Mouse (Mus musculus) embryo, embryonic 10.5 days (tissue): ENCODE measurements around the gene 2610044O15Rik8.

Experiments used
- DNase-seq: peaks from one replicate; pipeline ENCODE4 v3.0.0-alpha.2; 2015; ENCODE audit warnings: low spot score

Gene 2610044O15Rik8

GRCm38 (mm10) chr8:129234027-129234733 lies at the start of gene 2610044O15Rik8:
TSS of gene 2610044O15Rik8 (minus strand) at chr8:129234406.
- DNase-seq = peak; percentile 91

- DNase-seq = no peak
These were observed 31.7 kb upstream of the 2610044O15Rik8 start for GRCm38 (mm10) chr8:129265918-129266317.

- peak; percentile 1 for DNase-seq
These were observed 30.1 kb upstream of the 2610044O15Rik8 start for GRCm38 (mm10) chr8:129264296-129264695.

GRCm38 (mm10) chr8:129263211-129263927 lies 29.2 kb upstream of the 2610044O15Rik8 start:
- DNase-seq = peak; percentile 80

GRCm38 (mm10) chr8:129233664-129234026 lies 561 bp downstream of the 2610044O15Rik8 start:
- no peak for DNase-seq
